Mouse (Mus musculus) 416B (cell line): Measurements from ENCODE around the gene Fntb.
"Not testable (repeated sequence)": the region's sequence is repeated elsewhere in the genome, so short reads cannot be mapped to it uniquely, and the experiment has no call there.

Experiments
- DNase-seq: peaks from one replicate; pipeline ENCODE4 v3.0.0; 2011; ENCODE audit warnings: low read depth

Fntb gene

DNA sequence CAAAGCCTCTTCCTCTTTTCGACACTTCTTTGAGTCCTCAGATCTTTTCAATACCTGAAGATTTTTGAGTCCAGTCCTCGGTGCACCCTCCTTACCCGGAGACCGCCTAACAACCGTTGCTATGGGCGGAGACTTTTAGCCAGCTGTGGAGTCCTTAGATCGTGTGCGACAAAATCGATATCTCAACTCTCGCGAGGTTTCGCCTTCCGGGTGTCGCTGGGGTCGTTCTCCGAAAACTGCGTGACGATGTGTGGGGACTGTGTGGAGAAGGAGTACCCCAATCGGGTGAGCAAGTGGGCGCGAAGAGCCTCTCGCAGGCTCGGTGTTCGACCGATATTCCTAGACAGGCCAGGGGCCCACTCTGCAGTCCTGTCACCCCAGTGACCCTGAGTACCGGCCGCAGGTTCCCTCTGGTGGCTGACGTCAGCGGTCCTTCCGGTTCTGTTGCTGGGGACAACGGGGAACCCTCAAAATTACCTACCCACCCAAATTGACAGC is at the start of gene Fntb, which contains the start of gene Churc1:
Fntb (plus strand) TSS at position 236 of the 498 bp plus-strand sequence.
Churc1 (plus strand) TSS at position 185 of the 498 bp plus-strand sequence.
- DNase-seq: peak; percentile 98

DNA sequence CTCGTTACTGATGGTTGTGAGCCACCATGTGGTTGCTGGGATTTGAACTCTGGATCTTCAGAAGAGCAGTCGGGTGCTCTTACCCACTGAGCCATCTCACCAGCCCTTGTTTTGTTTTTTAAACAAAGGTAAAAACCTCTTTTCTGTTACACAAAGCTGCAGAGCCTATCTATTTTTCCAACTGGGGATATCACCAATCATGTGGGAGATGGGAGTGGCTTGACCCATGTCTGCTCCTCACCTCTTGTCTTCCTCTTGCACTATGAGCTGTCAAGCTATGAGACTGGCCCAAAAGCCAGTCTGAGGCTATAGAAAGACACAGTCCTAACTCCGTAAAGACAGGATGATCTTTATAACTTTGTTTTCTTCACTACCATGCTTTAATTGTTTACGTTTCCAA is 47.0 kb upstream of the Fntb start:
- no peak for DNase-seq

DNA sequence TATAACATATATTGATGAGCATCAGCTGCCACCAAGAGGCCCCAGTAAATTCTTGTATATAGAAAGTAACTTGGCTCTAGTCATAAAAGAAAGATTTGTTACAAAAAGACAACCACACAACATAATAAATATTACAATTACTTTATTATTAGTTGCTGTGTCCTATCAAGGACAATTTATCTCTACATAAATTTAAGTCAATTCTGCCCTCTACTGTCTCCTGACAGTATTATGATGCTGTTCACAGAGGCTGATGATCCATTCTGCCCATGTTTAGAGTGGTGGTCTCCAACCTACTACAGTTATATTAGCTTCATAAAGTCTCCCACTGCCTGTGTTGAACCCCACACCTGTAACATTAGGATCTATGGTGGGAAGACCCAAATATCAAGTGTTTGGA is 44.8 kb upstream of the Fntb start:
- DNase-seq: peak; percentile 10

DNA sequence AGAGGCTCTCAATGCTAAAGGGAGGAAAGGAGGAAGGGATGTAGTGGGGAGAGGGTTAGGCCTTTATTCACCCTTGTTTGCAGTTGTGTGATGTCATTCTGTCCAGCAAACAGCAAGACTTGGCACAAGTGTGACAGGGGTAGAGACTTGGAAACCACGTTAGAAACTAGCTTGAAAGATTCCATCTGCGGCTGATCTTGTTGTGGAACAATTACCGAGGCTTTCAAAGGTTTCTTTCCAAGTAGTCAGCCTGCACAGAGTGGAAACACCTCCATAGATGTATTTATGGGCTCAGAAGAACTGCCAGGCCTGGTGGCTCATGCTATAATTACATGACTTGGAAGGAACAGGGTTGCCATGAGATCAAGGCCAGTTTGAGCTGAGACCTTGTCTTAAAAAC is 43.4 kb upstream of the Fntb start:
- no peak for DNase-seq

GRCm38 (mm10) chr12:76727955-76728354 is 37.4 kb upstream of the Fntb start:
- no peak for DNase-seq

GRCm38 (mm10) chr12:76750866-76751459 is 14.4 kb upstream of the Fntb start:
- DNase-seq: no peak

GRCm38 (mm10) chr12:76752652-76753318 is 12.6 kb upstream of the Fntb start:
- peak; percentile 41 for DNase-seq

DNA sequence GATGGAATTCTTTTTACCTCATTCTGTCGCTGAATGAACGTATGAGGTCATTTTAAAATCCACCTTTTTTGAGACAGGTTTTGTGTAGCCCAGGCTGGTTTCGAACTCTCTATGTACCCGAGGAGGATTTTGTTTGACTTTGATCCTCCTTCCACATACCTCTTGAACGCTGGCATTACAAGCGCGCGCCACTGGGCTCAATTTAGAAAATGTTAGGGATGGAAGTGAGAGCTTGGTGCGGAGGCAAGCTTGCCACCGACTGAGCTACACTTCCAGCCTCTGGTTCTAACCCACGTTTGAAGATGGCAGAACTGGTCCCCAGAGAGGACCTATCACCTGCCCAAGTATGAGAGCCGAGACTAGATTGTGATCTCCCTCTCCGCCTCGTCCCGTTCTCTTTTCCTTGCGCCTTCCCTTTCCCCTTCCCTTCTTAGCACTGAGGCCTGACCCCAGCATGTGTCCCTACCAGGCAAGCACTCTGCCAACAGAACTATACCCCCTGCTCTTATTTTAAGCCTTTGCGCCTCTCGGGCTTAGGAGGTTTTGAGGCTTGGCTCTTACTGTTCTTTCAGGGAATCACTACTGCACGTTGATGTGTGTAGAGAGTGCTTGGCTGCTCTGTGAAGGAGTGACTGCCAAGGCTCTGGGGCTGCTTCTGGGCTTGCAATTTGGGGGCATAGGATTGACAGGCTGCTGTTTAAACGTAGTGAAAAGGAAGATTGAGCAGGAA is 677 bp downstream of the Fntb start:
- DNase-seq: no peak

- no peak for DNase-seq
These were observed 5.6 kb downstream of the Fntb start for GRCm38 (mm10) chr12:76770841-76771500.

GRCm38 (mm10) chr12:76771540-76771939 is 6.2 kb downstream of the Fntb start:
- no peak for DNase-seq

DNA sequence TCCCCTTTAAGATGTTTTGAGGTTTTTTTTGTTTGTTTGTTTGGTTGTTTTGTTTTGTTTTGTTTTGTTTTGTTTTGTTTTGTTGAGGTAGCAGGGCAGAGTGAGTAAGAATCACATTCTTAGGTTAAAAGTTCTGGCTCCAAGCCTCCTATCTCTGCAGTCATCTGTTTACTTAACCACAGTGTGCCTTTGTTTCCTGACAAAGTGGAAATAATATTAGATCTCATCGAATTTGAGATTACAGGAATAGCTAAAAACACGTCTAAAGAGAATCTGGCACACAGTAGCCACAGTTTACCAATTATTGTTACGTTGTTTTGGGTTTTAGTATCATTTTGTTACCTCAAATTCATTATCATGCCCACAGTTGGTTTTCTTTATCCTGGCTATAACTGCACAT is 9.3 kb downstream of the Fntb start:
- DNase-seq: peak; percentile 42

DNA sequence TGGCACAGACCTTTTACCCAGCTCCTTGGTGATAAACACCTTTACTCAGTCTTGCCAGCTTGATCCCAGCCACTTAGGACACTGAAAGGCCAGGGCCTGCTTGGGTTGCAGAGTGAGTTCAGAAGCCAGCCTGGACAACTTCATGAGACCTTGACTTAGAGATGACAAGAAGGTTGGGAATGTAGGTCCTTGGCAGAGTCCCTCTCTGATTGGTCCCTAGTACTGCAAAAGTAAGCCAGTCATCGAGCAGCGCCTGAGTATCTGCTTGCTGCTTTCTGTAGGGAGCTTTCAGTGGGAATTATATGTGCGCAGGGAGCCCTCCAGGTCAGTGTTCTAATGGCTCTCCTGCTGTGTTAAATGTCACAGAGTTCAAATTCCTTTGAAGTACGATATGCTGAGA is 9.7 kb downstream of the Fntb start:
- DNase-seq: no peak

DNA sequence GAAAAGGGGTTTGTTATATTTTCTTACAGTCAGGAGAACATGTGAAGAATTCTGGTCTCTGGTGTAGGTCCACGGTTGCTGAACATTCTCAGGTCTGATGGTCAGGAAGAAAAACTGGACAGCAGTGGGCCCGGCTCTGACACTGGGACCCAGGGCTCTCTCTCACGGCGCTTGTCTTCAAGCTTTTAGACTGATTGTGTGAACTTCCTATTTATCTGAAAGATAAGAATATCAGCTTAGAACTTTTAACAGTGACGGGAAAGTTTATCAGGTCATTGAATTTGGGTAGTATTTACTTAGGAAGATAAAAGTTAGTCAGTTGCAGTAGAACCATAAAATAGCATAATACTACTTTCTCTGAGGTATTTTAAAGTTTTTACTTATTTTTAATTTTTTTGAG is 11.5 kb downstream of the Fntb start:
- no peak for DNase-seq

- DNase-seq: no peak
These were observed 12.5 kb downstream of the Fntb start for GRCm38 (mm10) chr12:76777845-76778244.

- peak; percentile 40 for DNase-seq
These were observed 13.1 kb downstream of the Fntb start for GRCm38 (mm10) chr12:76778305-76779083.

DNA sequence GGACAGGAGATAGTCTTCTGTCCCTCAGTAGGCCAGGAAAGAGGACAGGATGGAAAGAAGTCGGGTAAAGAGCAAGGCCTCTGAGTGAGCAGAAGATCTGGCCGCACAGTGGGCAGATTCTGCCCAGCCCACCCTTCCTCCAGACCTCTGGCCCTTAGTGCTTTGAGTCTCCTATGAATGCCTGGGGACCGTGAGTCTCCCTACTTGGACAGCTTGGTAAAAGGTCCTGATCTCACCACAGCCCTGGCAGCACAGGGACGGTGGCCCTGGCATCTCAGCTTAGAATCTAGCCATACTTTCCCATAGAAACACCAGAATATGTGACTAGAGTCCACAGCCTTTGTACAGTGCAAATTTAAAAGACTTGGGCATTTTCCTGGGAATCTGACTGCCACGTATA is 14.6 kb downstream of the Fntb start:
- DNase-seq: no peak

GRCm38 (mm10) chr12:76780639-76781468 is 15.5 kb downstream of the Fntb start:
- DNase-seq: no peak

GRCm38 (mm10) chr12:76784056-76784619 is 18.7 kb downstream of the Fntb start:
- DNase-seq: no peak

GRCm38 (mm10) chr12:76790446-76791084 is 25.2 kb downstream of the Fntb start:
- no peak for DNase-seq

GRCm38 (mm10) chr12:76792540-76792939 is 27.2 kb downstream of the Fntb start:
- not testable (repeated sequence) for DNase-seq
